Mouse (Mus musculus): ENCODE data around the gene Slc18b1. TPM values are rescaled to one million over a fixed set of nuclear protein-coding genes. Genes with fewer than 3 reads are reported as not detected.

Gene Slc18b1
- polyA plus RNA-seq, 1 experiment from 2014 or later = 35.6 TPM

DNA sequence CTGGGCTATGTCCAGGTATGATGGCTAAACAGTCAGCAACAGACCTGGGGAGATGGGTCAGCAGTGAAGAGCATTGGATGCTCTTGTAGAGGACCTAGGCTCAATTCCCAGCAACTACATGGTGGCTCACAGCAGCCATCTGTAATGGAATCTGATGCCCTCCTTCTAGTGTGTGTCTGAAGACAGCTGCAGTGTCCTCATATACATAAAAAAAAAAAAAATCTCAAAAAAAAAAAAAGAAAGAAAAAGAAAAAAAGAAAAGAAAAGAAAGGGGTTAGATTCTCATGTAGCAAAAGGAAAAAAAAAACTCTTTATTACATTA is 15.6 kb downstream of the Slc18b1 start:
- Histone ChIP-seq H3K27me3 (no peaks in the 10 kb centered on the region), H3K4me1 (no peaks in the 10 kb centered on the region), H3K9me3 (no peaks in the 10 kb centered on the region), H3K36me3 (peaks cover 38% of the 10 kb centered on the region), H3K4me3 (no peak overlapping the region), H3K4me2 (no peak overlapping the region), H3K9ac (no peak overlapping the region), H3K27ac (no peak overlapping the region)
- no peak for ATAC-seq (ENCODE audit: insufficient number of reproducible peaks, insufficient read depth, low FRiP score, low TSS enrichment, low read depth)

DNA sequence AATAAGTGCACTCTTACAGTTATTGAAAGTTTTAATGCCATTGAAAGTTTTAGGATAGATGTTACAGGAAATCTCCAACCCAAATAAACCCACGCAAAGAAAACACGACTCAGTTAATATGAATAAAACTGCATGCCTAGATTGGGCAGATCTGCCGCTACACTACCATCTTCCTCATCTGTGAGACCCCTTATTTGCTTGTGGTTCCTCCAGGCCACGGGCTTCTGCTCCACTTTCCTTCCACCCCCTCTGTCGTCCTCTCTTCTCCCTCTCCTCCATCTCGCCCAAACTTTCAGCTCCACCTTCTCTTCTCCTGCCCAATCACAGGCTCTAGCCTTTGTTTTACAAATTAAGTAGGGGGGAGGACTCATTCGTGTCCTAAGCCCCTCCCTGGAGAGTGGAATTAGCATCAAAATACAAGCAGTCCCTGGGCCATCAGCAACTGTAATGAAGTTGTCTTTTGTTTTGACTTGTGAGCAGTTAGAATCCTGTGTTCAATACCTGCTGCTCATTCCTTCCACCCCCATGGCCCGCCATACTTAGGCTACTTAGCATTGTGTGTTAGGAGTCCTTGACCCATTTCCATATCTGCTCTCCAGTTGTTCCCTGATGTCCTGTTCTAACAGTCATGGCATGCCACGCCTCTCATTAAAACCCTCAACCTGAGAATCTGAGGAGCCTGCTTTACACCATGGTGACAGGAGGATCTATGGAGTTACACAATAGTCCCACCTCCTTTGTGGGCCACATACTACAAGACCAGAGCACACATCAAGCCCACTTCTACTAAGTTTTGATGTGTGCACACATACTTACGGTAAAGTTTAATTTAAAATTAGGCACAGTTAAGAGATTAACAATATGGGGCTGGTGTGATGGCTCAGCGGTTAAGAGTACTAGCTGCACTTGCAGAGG is 16.3 kb downstream of the Slc18b1 start:
- WGBS = 60% methylated on average over 11 of the region's 11 CpGs
- Histone ChIP-seq H3K4me1 (no peaks in the 10 kb centered on the region), H3K9me3 (no peaks in the 10 kb centered on the region), H3K4me2 (no peak overlapping the region), H3K4me3 (no peak overlapping the region), H3K9ac (no peak overlapping the region), H3K27ac (no peak overlapping the region), H3K36me3 (peaks cover 37% of the 10 kb centered on the region), H3K27me3 (no peaks in the 10 kb centered on the region)
- ATAC-seq (ENCODE audit: insufficient number of reproducible peaks, insufficient read depth, low FRiP score, low TSS enrichment, low read depth) = no peak

DNA sequence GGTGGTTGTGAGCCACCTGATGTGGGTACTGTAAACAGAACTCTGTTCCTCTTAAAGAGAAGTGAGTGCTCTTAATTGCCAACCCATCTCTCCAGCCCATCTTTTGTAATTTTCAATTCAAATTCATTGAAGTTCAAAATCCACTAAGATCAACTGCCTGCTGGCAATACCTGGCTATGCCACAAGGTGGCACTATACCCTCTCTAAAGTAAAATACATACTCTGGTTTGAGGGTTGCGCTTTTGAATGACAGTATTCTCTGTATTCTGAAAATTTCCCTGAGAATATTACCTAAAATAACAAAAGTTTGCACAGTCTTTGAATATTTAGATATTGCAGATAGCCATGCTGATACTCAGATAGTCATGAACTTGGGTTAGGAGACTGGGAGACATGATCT is 18.4 kb downstream of the Slc18b1 start:
- no peak overlapping the region for H3K4me2 ChIP-seq
- H3K27ac ChIP-seq = no peak overlapping the region
- no peaks in the 10 kb centered on the region for H3K27me3 ChIP-seq
- no peaks in the 10 kb centered on the region for H3K4me1 ChIP-seq
- no peak for ATAC-seq (ENCODE audit: insufficient number of reproducible peaks, insufficient read depth, low FRiP score, low TSS enrichment, low read depth)
- 46% methylated on average over 1 of the region's 1 CpGs for whole genome bisulfite sequencing
- no peak overlapping the region for H3K4me3 ChIP-seq
- no peak overlapping the region for H3K9ac ChIP-seq
- H3K9me3 ChIP-seq = no peaks in the 10 kb centered on the region
- peaks cover 50% of the 10 kb centered on the region for H3K36me3 ChIP-seq

DNA sequence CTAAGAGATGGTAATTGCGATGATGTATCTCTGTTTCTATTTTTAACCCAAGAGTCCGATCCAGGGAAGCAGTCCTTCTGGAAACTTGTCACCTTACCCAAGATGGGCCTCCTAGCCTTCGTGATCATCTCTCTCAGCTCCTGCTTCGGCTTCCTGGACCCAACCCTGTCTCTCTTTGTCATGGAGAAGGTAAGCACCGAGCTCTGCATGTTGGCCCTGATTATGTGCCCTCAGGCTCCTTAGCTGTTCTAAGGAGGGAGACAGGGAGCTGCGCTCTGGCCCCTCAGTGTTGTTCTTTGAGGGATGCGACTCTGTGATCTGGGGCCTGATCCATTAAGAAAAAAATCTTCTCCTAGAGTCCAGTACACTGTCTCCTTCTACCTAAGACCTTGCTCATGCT is 19.5 kb downstream of the Slc18b1 start:
- Histone ChIP-seq H3K9ac (no peak overlapping the region), H3K27me3 (no peaks in the 10 kb centered on the region), H3K36me3 (peaks cover 51% of the 10 kb centered on the region), H3K9me3 (no peaks in the 10 kb centered on the region), H3K4me1 (no peaks in the 10 kb centered on the region), H3K4me2 (no peak overlapping the region), H3K27ac (no peak overlapping the region), H3K4me3 (no peak overlapping the region)
- no peak for ATAC-seq (ENCODE audit: insufficient number of reproducible peaks, insufficient read depth, low FRiP score, low TSS enrichment, low read depth)
- WGBS = 81% methylated on average over 7 of the region's 7 CpGs

DNA sequence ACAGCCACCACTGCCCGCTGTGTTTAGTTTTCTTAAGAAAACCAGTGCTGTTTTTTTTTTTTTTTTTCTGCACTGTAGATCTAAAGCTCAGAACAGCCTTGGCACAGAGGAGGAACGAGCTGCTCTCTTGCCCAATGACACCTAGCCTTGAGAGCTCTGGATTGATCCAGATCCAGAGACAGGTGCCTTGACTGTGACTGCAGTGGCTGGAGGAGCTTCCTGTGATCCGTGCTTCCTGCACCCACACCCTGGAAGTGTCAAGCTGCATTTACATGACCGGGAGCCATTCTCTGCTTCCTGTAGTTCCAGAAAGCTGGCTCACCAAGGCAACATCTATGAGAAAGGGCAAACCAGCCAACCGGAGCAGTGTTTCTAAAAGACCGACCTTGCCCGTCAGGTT is 29.7 kb downstream of the Slc18b1 start:
- peaks cover 69% of the 10 kb centered on the region for H3K36me3 ChIP-seq

DNA sequence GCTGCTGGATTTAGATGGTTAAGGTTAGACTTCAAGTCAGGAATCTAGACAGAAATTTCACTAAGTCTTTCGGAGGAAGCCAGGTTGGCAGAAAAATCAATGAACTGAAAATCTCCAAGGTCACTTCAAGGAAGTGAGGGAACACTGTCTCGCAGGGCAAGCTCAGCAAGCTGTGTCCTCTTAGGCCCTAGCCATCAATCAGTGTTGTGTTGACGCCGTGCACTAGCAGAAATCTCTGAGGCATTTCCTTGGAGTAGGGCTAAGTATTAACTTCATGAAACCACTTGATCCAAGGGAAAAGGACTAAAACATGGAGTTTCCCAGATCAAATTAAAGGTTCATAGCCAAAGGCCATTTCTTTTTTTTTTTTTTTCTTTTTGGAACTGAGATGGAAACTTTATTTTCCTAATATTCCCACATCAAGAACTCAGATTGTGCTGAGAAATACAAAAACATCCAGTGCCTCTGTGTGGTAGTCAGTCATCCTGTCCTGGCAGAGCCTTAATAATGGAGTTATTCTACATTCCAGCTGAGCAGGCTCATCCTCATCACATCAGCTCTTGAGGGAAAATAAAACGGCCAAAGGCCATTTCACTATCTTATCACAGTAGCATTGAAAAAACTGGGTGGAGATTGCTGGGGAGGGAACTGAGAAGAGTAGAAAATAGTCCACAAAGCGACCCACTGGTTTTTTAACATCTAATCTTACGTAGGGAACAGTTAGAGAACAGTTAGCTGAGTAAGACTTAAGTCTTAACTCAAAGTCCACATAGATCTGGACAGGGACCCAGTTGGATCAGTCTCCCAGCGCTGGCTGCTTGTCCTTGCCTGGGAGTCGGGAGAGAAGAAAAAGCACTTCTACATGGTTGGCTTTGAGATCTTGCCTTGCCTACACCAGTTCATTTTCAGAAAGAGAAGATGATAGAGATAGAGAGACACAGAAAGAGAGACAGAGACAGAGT is 39.5 kb downstream of the Slc18b1 start:
- H3K9me3 ChIP-seq = no peaks in the 10 kb centered on the region
- 72% methylated on average over 9 of the region's 9 CpGs for WGBS
- H3K4me2 ChIP-seq = no peak overlapping the region
- no peaks in the 10 kb centered on the region for H3K27me3 ChIP-seq
- no peak overlapping the region for H3K4me3 ChIP-seq
- no peak overlapping the region for H3K27ac ChIP-seq
- no peak overlapping the region for H3K9ac ChIP-seq
- H3K36me3 ChIP-seq = no peaks in the 10 kb centered on the region
- ATAC-seq (ENCODE audit: insufficient number of reproducible peaks, insufficient read depth, low FRiP score, low TSS enrichment, low read depth) = no peak
- H3K4me1 ChIP-seq = no peaks in the 10 kb centered on the region

More for the DNA sequence above, 29.7 kb downstream of the Slc18b1 start:
- H3K4me1 ChIP-seq = no peaks in the 10 kb centered on the region
- H3K27ac ChIP-seq = no peak overlapping the region
- no peaks in the 10 kb centered on the region for H3K9me3 ChIP-seq
- 87% methylated on average over 7 of the region's 7 CpGs for WGBS
- no peak for ATAC-seq (ENCODE audit: insufficient number of reproducible peaks, insufficient read depth, low FRiP score, low TSS enrichment, low read depth)
- no peak overlapping the region for H3K9ac ChIP-seq
- no peak overlapping the region for H3K4me3 ChIP-seq
- H3K4me2 ChIP-seq = no peak overlapping the region
- H3K27me3 ChIP-seq = no peaks in the 10 kb centered on the region

DNA sequence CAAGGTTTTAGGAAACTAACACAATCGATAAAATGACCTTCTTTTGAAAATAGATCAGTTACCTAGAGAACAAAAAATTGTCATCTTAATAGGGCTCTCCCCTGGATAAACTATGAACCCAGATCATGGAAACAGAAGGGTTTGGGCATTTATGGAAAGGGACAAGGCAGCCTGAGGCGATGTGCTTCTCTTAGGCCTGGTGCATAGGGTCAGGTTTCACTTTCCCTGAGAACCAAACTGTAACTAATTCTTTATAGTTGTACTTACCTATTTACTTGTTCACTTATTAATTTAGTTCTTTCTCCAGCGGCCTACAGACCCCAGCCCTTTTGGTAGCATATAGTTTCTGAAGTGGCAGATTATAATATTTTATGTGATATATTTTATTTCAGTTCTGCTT is 40.3 kb downstream of the Slc18b1 start:
- H3K36me3 ChIP-seq = no peaks in the 10 kb centered on the region
- no peaks in the 10 kb centered on the region for H3K4me1 ChIP-seq
- no peak for ATAC-seq (ENCODE audit: insufficient number of reproducible peaks, insufficient read depth, low FRiP score, low TSS enrichment, low read depth)
- no peak overlapping the region for H3K9ac ChIP-seq
- no peak overlapping the region for H3K4me2 ChIP-seq
- H3K9me3 ChIP-seq = no peaks in the 10 kb centered on the region
- H3K27me3 ChIP-seq = no peaks in the 10 kb centered on the region
- no peak overlapping the region for H3K27ac ChIP-seq
- H3K4me3 ChIP-seq = no peak overlapping the region
- WGBS = 48% methylated on average over 3 of the region's 3 CpGs

DNA sequence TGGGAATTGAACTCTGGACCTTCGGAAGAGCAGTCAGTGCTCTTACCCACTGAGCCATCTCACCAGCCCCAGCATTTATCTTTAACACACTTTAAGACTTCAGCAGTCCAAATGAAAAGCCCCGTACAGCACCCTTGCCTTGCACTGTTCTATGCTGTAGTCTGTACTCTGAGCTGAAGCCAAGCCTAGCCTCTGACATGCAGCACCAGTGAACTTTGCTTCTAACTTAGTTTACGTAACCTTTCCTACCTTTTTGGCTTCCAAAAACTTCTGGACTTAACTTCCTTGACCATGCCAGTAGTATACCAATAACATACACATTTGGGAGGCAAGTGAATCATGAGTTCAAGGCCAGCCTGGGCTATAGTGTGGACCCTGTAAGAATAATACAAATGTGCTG is 42.1 kb downstream of the Slc18b1 start:
- Histone ChIP-seq H3K9me3 (no peaks in the 10 kb centered on the region), H3K27ac (no peak overlapping the region), H3K9ac (no peak overlapping the region), H3K4me3 (no peak overlapping the region), H3K4me2 (no peak overlapping the region), H3K4me1 (no peaks in the 10 kb centered on the region), H3K36me3 (no peaks in the 10 kb centered on the region), H3K27me3 (no peaks in the 10 kb centered on the region)
- no peak for ATAC-seq (ENCODE audit: insufficient number of reproducible peaks, insufficient read depth, low FRiP score, low TSS enrichment, low read depth)
- WGBS = 92% methylated on average over 3 of the region's 3 CpGs

DNA sequence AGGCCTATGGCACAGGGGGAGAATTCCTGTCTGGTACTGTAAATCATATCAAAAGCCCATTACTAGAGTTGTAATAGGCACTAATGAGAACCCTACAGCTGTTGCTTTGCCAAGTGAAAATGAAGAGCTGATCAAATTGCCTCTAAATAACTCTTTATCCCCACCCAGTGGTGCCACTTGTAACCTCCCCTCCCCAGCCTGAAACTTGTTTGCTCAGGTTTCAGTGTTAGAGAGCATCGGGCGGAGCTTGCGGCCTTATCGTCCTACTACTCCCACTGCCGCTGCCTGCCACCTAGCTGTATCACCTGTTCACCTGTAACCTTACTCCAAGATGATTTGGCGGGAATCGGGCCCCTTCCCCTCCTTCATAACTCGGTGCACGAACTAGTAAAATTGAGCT is 42.6 kb downstream of the Slc18b1 start:
- H3K36me3 ChIP-seq = no peaks in the 10 kb centered on the region
- H3K27ac ChIP-seq = no peak overlapping the region
- no peak overlapping the region for H3K4me3 ChIP-seq
- no peak overlapping the region for H3K9ac ChIP-seq
- no peak overlapping the region for H3K4me2 ChIP-seq
- no peaks in the 10 kb centered on the region for H3K27me3 ChIP-seq
- ATAC-seq (ENCODE audit: insufficient number of reproducible peaks, insufficient read depth, low FRiP score, low TSS enrichment, low read depth) = no peak
- WGBS = 31% methylated on average over 9 of the region's 9 CpGs
- H3K9me3 ChIP-seq = no peaks in the 10 kb centered on the region
- H3K4me1 ChIP-seq = no peaks in the 10 kb centered on the region

DNA sequence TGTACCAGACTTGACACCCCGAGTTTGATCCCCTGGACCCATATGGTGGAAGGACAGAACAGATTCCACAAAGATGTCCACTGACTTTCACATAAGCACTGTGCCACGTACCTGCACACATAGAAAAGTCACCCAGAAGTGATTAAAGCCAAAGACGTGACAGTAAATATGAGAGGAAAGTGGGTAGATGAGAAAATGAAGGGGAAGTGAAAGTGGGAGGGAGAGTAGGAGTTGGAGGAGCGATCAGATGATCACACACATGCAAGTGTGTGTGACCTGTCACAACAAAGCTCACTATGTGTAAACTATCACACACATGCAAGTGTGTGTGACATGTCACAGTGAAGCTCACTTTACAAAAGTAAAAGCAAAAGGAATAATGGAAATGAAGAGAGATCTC is 43.7 kb downstream of the Slc18b1 start:
- WGBS = 82% methylated on average over 4 of the region's 4 CpGs
- Histone ChIP-seq H3K4me1 (no peaks in the 10 kb centered on the region), H3K9me3 (no peaks in the 10 kb centered on the region), H3K4me3 (no peak overlapping the region), H3K9ac (no peak overlapping the region), H3K4me2 (no peak overlapping the region), H3K27ac (no peak overlapping the region), H3K36me3 (no peaks in the 10 kb centered on the region), H3K27me3 (no peaks in the 10 kb centered on the region)
- no peak for ATAC-seq (ENCODE audit: insufficient number of reproducible peaks, insufficient read depth, low FRiP score, low TSS enrichment, low read depth)

DNA sequence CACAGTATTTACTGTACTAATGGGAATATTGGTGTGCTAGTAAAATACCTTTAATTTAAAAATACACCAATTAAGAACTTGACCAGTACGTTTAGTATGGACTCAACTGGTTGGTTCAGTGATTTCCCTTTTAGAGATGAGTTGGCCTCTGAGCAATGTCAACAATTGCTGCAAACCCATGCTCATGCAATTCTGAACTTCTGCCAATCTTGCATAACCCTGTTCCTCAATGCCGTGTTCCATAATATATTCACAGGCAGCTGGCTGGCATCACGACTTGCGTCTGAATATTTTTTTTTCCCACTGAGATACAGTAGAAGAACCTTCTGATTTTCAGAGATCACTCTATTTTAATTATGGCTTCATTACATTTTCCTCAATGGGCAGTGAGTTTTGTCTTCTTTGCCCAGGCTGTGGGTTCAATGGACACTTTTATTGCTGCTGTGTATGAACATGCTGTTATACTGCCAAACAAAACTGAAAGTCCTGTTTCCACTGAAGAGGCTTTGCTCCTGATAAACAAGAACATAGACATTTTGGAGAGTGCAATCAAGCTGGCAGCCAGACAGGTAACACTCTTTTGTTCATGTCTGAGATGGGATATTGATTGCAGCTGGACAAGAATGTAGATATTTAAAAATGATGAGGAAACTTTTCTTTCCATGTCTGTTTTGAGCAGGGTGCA is 54.6 kb downstream of the Slc18b1 start, which contains the start of gene Vnn3:
TSS of gene Vnn3 (plus strand) at position 235 of the 685 bp plus-strand sequence.
- Histone ChIP-seq H3K4me1 (no peaks in the 10 kb centered on the region), H3K9me3 (no peaks in the 10 kb centered on the region)

More for the DNA sequence above, 54.6 kb downstream of the Slc18b1 start, which contains the start of gene Vnn3:
- H3K27me3 ChIP-seq = no peaks in the 10 kb centered on the region
- no peaks in the 10 kb centered on the region for H3K36me3 ChIP-seq
- H3K4me3 ChIP-seq = no peak within 1 kb of the TSS
- WGBS = 81% methylated on average over 4 of the region's 4 CpGs
- H3K9ac ChIP-seq = no peak within 1 kb of the TSS
- no peak within 1 kb of the TSS for H3K27ac ChIP-seq
- H3K4me2 ChIP-seq = no peak within 1 kb of the TSS
- ATAC-seq (ENCODE audit: insufficient number of reproducible peaks, insufficient read depth, low FRiP score, low TSS enrichment, low read depth) = no peak

Data from embryonic facial prominence, embryonic 13.5 days (tissue).